Mouse (Mus musculus) erythroblast, embryonic 14.5 days (primary cell): ENCODE measurements around the gene Cntn1. TPM values are rescaled to one million over a fixed set of nuclear protein-coding genes. Genes with fewer than 3 reads are reported as not detected.

Experiments
- H3K27me3 ChIP-seq: 2 replicates; pipeline ENCODE4 v1.6.1; 2012; ENCODE audit warnings: inconsistent platforms; ENCODE audit not compliant: control insufficient read depth
- H3K36me3 ChIP-seq: 2 replicates; pipeline ENCODE4 v1.6.1; 2012; ENCODE audit warnings: mild to moderate bottlenecking, inconsistent platforms; ENCODE audit not compliant: control insufficient read depth
- H3K4me1 ChIP-seq: 2 replicates; pipeline ENCODE4 v1.6.1; 2012; ENCODE audit warnings: inconsistent platforms; ENCODE audit not compliant: control insufficient read depth
- H3K4me3 ChIP-seq: replicated peaks from 2 replicates; pipeline ENCODE3; 2012; ENCODE audit warnings: moderate library complexity, mild to moderate bottlenecking, inconsistent platforms
- H3K9me3 ChIP-seq: 2 replicates; pipeline ENCODE4 v1.6.1; 2012; ENCODE audit warnings: low read length, inconsistent platforms, mixed read lengths; ENCODE audit not compliant: control insufficient read depth
- GATA1 ChIP-seq: IDR thresholded peaks from 2 replicates; pipeline ENCODE4 v1.6.1; 2012; ENCODE audit warnings: low read length, inconsistent platforms, mixed read lengths
- TAL1 ChIP-seq: IDR thresholded peaks from 3 replicates; pipeline ENCODE4 v1.6.1; 2012; ENCODE audit warnings: low read length, inconsistent platforms, mixed read lengths
- polyA plus RNA-seq: library from polyadenylated mRNA; stranded (reverse); fragments of >175 nt; gene quantifications from 2 replicates; pipeline ENCODE4 v1.2.3, GENCODE M21; 2012

The Cntn1 gene
- polyA plus RNA-seq, 1 experiment = not detected

DNA sequence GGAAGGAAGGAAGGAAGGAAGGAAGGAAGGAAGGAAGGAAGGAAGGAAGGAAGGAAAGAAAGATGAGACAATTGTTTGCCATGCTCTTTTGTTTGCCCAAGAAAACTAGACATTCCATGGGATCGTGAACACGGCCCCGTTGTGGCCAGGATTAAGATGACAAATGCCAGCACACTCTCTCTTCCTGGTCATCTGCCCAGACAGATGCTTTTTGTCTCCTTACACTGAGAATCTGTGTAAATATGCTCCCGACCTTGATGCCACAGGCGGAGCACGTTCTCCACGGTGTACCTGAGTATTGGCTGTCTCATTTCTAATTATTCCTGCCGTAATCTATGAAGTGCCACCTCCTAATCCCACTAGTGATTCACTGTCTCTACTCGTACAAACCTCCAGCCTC is 51.0 kb downstream of the Cntn1 start:
- TF ChIP-seq GATA1 (no peak), TAL1 (no peak)
- Histone ChIP-seq H3K36me3 (no peaks in the 10 kb centered on the region), H3K27me3 (no peaks in the 10 kb centered on the region)

GRCm38 (mm10) chr15:92112455-92112854 is 61.5 kb downstream of the Cntn1 start:
- no peak overlapping the region for H3K4me3 ChIP-seq
- TF ChIP-seq GATA1 (no peak), TAL1 (no peak)
- H3K4me1 ChIP-seq = no peaks in the 10 kb centered on the region
- no peaks in the 10 kb centered on the region for H3K27me3 ChIP-seq
- 0 out of 2 replicates have a peak, but pooled peaks cover 3% of the 10 kb centered on the region for H3K9me3 ChIP-seq
- no peaks in the 10 kb centered on the region for H3K36me3 ChIP-seq

More for the DNA sequence above, 51.0 kb downstream of the Cntn1 start:
- peaks cover 16% of the 10 kb centered on the region for H3K9me3 ChIP-seq
- no peaks in the 10 kb centered on the region for H3K4me1 ChIP-seq
- H3K4me3 ChIP-seq = no peak overlapping the region

DNA sequence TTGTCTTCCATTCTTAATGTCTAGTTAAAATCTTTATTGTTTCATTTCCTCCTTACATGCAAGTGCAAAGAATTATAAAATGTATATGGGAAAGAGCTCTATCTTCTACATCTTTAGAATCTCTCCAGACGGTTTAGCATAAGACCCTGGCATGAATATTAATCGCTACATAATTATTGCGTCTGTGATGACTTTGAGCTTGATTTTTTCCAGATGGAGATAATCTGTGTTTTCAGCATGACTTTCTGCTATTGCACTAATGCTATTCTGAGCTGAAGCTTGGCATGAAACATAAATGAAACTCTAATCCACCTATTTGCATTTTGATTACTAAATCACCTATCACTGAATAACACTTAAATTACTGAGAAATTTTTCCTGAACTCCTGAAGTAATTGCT is 82.0 kb downstream of the Cntn1 start:
- Histone ChIP-seq H3K4me3 (no peak overlapping the region), H3K27me3 (no peaks in the 10 kb centered on the region), H3K9me3 (0 out of 2 replicates have a peak, but pooled peaks cover 2% of the 10 kb centered on the region), H3K36me3 (no peaks in the 10 kb centered on the region), H3K4me1 (no peaks in the 10 kb centered on the region)
- TF ChIP-seq GATA1 (no peak), TAL1 (no peak)

DNA sequence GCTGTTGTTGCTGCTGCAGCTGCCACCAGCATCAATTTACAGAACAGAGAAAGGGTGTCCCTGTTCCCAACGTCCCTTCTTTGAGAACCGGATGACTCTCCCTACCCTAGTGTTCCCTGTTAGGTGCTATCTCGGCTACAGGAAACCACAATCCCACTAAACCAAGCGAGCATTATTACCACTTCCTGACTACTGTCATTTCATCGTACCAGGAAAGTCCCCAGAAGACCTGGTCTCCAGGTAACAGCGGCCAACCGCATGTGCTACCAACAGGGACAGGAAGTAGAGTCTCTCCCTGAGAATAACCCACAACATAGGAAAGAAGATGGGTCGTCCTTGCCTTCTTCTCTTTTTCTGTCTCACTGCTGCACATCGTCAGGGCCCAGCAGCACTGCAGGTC is 83.3 kb downstream of the Cntn1 start:
- no peak overlapping the region for H3K4me3 ChIP-seq
- no peak for TF ChIP-seq GATA1
- TF ChIP-seq TAL1 = no peak
- H3K4me1 ChIP-seq = no peaks in the 10 kb centered on the region
- no peaks in the 10 kb centered on the region for H3K36me3 ChIP-seq
- no peaks in the 10 kb centered on the region for H3K27me3 ChIP-seq
- peaks cover 4% of the 10 kb centered on the region; the same call in 1 of the 2 replicates for H3K9me3 ChIP-seq

DNA sequence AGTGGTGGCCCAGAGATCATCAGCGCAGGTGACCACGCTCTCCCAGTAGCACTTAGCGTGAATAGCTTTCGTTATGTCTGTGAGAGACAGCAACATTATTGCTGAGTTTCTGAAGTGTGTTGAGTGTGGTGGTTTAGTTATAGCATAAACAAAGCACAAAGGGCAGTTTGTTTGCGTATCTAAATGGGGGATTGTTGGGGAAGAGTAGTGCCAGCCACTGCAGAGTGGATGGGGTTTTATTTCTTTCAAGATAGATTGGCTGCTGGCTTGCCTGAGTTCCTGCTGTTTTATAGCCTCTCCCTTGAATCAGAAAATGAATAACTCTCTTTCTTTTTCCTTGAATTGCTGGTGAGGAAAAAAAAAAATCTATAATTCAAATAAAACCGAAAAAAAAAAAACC is 86.1 kb downstream of the Cntn1 start:
- TF ChIP-seq TAL1 = no peak
- TF ChIP-seq GATA1 = no peak
- H3K4me3 ChIP-seq = no peak overlapping the region
- no peaks in the 10 kb centered on the region for H3K4me1 ChIP-seq
- H3K27me3 ChIP-seq = no peaks in the 10 kb centered on the region
- no peaks in the 10 kb centered on the region for H3K36me3 ChIP-seq
- H3K9me3 ChIP-seq = peaks cover 4% of the 10 kb centered on the region; the same call in 1 of the 2 replicates

- no peaks in the 10 kb centered on the region for H3K36me3 ChIP-seq
- no peaks in the 10 kb centered on the region for H3K4me1 ChIP-seq
Observed at GRCm38 (mm10) chr15:92141972-92142371, 91.0 kb downstream of the Cntn1 start.

DNA sequence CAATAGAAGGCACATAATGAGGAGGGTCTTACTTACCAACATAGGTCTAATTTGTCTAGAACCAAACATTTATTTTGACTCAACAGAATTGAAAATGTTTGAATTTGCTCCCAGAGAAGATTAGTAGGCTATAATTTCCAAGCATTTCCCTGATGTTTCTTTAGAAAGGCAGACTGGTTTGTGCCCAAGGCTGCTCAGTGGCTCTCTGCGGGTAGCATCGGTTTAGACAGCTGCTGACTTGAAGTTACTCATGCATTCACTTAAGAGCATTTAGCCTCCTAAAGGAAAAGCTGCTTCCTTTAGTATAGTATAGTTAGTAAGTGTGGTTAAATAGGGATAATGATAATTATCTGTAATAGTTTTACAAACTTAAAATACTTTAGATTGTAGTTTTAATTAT is 104.0 kb downstream of the Cntn1 start:
- Histone ChIP-seq H3K27me3 (no peaks in the 10 kb centered on the region), H3K4me3 (no peak overlapping the region), H3K4me1 (no peaks in the 10 kb centered on the region), H3K36me3 (no peaks in the 10 kb centered on the region), H3K9me3 (peaks cover 12% of the 10 kb centered on the region)
- TF ChIP-seq GATA1 (no peak), TAL1 (no peak)

More at GRCm38 (mm10) chr15:92141972-92142371, 91.0 kb downstream of the Cntn1 start:
- H3K27me3 ChIP-seq = no peaks in the 10 kb centered on the region
- peaks cover 14% of the 10 kb centered on the region; the same call in 1 of the 2 replicates for H3K9me3 ChIP-seq
- no peak overlapping the region for H3K4me3 ChIP-seq
- no peak for TF ChIP-seq GATA1
- no peak for TF ChIP-seq TAL1

DNA sequence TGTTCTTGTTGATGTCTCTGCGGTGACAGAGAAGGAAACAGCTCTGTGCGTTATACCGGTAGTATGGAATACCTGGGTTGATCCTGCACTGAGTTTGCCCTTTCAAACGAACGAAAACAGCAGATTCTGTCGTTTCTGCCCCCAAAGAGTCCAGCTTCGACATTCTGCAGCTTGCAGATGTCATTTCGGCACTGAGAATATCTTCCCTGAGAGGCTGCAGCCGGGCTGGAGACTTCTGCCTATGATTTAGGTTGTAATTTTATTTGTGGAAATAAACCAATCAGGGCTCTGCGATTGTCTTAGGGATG is 109.8 kb downstream of the Cntn1 start:
- H3K9me3 ChIP-seq = peaks cover 6% of the 10 kb centered on the region; the same call in 1 of the 2 replicates
- no peaks in the 10 kb centered on the region for H3K36me3 ChIP-seq
- H3K4me1 ChIP-seq = no peaks in the 10 kb centered on the region
- H3K4me3 ChIP-seq = no peak overlapping the region
- no peak for TF ChIP-seq GATA1
- no peaks in the 10 kb centered on the region for H3K27me3 ChIP-seq

GRCm38 (mm10) chr15:92161163-92162025 is 110.4 kb downstream of the Cntn1 start:
- Histone ChIP-seq H3K4me1 (no peaks in the 10 kb centered on the region), H3K4me3 (no peak overlapping the region), H3K36me3 (no peaks in the 10 kb centered on the region), H3K9me3 (peaks cover 6% of the 10 kb centered on the region; the same call in 1 of the 2 replicates), H3K27me3 (no peaks in the 10 kb centered on the region)
- no peak for TF ChIP-seq GATA1
